Mouse (Mus musculus): ENCODE data around the gene Sec62.
"Not testable (repeated sequence)": the region's sequence is repeated elsewhere in the genome, so short reads cannot be mapped to it uniquely, and the experiment has no call there.

The Sec62 gene

GRCm38 (mm10) chr3:30831848-30832606 lies 39.4 kb downstream of the Sec62 start:
- DNase-seq (ENCODE audit: low spot score in 2 of 2): no peak

GRCm38 (mm10) chr3:30833254-30833653 lies 40.6 kb downstream of the Sec62 start:
- no peak for DNase-seq (ENCODE audit: low spot score in 2 of 2)

- no peak for DNase-seq (ENCODE audit: low spot score in 2 of 2)
These were observed 53.1 kb downstream of the Sec62 start for GRCm38 (mm10) chr3:30845755-30846154.

- DNase-seq (ENCODE audit: low spot score in 2 of 2): no peak
These were observed 54.7 kb downstream of the Sec62 start for GRCm38 (mm10) chr3:30847413-30847812.

- DNase-seq (ENCODE audit: low spot score in 2 of 2): no peak
These were observed 58.7 kb downstream of the Sec62 start for GRCm38 (mm10) chr3:30851422-30851821.

GRCm38 (mm10) chr3:30853596-30853995 lies 60.9 kb downstream of the Sec62 start:
- DNase-seq (ENCODE audit: low spot score in 2 of 2): no peak

GRCm38 (mm10) chr3:30855604-30856458 lies 63.2 kb downstream of the Sec62 start, which contains the start of gene Gpr160:
Gpr160 (plus strand) TSS chr3:30855950.
- peak; percentile 16 to 56 for DNase-seq (ENCODE audit: low spot score in 2 of 2)

GRCm38 (mm10) chr3:30859599-30859998 lies 66.9 kb downstream of the Sec62 start:
- not testable (repeated sequence) for DNase-seq (ENCODE audit: low spot score in 2 of 2)

GRCm38 (mm10) chr3:30860705-30861104 lies 68.0 kb downstream of the Sec62 start:
- no peak for DNase-seq (ENCODE audit: low spot score in 2 of 2)

GRCm38 (mm10) chr3:30863712-30864435 lies 71.2 kb downstream of the Sec62 start:
- DNase-seq (ENCODE audit: low spot score in 2 of 2): no peak

- DNase-seq (ENCODE audit: low spot score in 2 of 2): peak; percentile 8 to 10
These were observed 72.0 kb downstream of the Sec62 start for GRCm38 (mm10) chr3:30864640-30865039.

GRCm38 (mm10) chr3:30868176-30868575 lies 75.5 kb downstream of the Sec62 start:
- no peak for DNase-seq (ENCODE audit: low spot score in 2 of 2)

- no peak for DNase-seq (ENCODE audit: low spot score in 2 of 2)
These were observed 76.0 kb downstream of the Sec62 start for GRCm38 (mm10) chr3:30868625-30869024.

GRCm38 (mm10) chr3:30869995-30870394 lies 77.3 kb downstream of the Sec62 start:
- no peak for DNase-seq (ENCODE audit: low spot score in 2 of 2)
